Mouse (Mus musculus) CH12.LX (cell line): ENCODE measurements at regions not wholly inside any gene's neighbourhood (a gene's known extent, or its start where the extent isn't known, plus 50 kb on each side); places are given as distances from the start of the nearest gene placed in this dataset.
"Not testable (repeated sequence)": the region's sequence is repeated elsewhere in the genome, so short reads cannot be mapped to it uniquely, and the experiment has no call there.

ENCODE experiments used
- DNase-seq: peaks from one replicate; pipeline ENCODE4 v3.0.0-alpha.2; 2013; ENCODE audit errors: extremely low read depth
- H3K27ac ChIP-seq: 2 replicates; pipeline ENCODE4 v1.5.1; 2012; ENCODE audit warnings: low read depth, mild to moderate bottlenecking, control low read depth, moderate library complexity; ENCODE audit not compliant: insufficient read depth
- H3K27me3 ChIP-seq: replicated peaks from 2 replicates; pipeline ENCODE3; 2012; ENCODE audit warnings: inconsistent platforms
- H3K36me3 ChIP-seq, 2 experiments: replicated peaks in 1 of 2; 2 replicates each; pipeline versions ENCODE3 to v1.6.1; 2012; ENCODE audit warnings: inconsistent platforms in 1 of 2, low read length in 1 of 2, mild to moderate bottlenecking in 1 of 2, mixed read lengths in 1 of 2, moderate library complexity in 1 of 2; ENCODE audit not compliant: control insufficient read depth in 1 of 2, insufficient read depth in 1 of 2
- H3K4me1 ChIP-seq, 2 experiments: 2 replicates each; pipeline ENCODE4 v1.6.1; 2012; ENCODE audit warnings: inconsistent platforms in 1 of 2, moderate library complexity in 1 of 2; ENCODE audit not compliant: insufficient read depth in 2 of 2, control insufficient read depth in 1 of 2
- H3K4me2 ChIP-seq: 2 replicates; pipeline ENCODE4 v1.6.1; 2012; ENCODE audit warnings: low read depth, mild to moderate bottlenecking, control low read depth; ENCODE audit not compliant: poor library complexity, insufficient read depth, severe bottlenecking
- H3K4me3 ChIP-seq, 3 experiments: fragments of 150-350 bp in 1 of 3; sonication (generic) in 1 of 3; replicated peaks in 1 of 3; 2 replicates each; pipeline versions ENCODE3 to v1.5.1; 2011 to 2012; ENCODE audit warnings: low read depth in 2 of 3, low read length in 2 of 3, mild to moderate bottlenecking in 2 of 3, moderate library complexity in 2 of 3, control low read depth in 1 of 3, improper control_type of control experiment in 1 of 3, inconsistent platforms in 1 of 3, mixed read lengths in 1 of 3; ENCODE audit not compliant: poor library complexity in 1 of 3
- H3K79me2 ChIP-seq: replicated peaks from 2 replicates; pipeline ENCODE4 v1.6.1; 2012; ENCODE audit warnings: mild to moderate bottlenecking, moderate library complexity; ENCODE audit not compliant: control insufficient read depth, poor library complexity, insufficient read depth, severe bottlenecking; ENCODE audit errors: extremely low read depth
- H3K9ac ChIP-seq: 2 replicates; pipeline ENCODE4 v1.6.1; 2012; ENCODE audit warnings: low read depth, mild to moderate bottlenecking, control low read depth, moderate library complexity; ENCODE audit not compliant: insufficient read depth
- H3K9me3 ChIP-seq: replicated peaks from 2 replicates; pipeline ENCODE3; 2012; ENCODE audit warnings: low read length, inconsistent platforms, mixed read lengths
- BHLHE40 ChIP-seq: IDR thresholded peaks from 2 replicates; pipeline ENCODE4 v1.6.1; 2011; ENCODE audit warnings: mild to moderate bottlenecking, low read depth, low read length, improper control_type of control experiment
- CHD1 ChIP-seq: IDR thresholded peaks from 2 replicates; pipeline ENCODE4 v1.6.1; 2012; ENCODE audit warnings: low read depth, low read length, improper control_type of control experiment, inconsistent platforms
- CHD2 ChIP-seq: IDR thresholded peaks from 2 replicates; pipeline ENCODE4 v1.6.1; 2011; ENCODE audit warnings: low read length, improper control_type of control experiment
- E2F4 ChIP-seq: IDR thresholded peaks from 2 replicates; pipeline ENCODE4 v1.6.1; 2011; ENCODE audit warnings: low read depth, low read length, improper control_type of control experiment; ENCODE audit not compliant: insufficient replicate concordance
- ELF1 ChIP-seq: IDR thresholded peaks from 2 replicates; pipeline ENCODE4 v1.6.1; 2014; ENCODE audit warnings: low read depth, mild to moderate bottlenecking, inconsistent platforms, low read length, improper control_type of control experiment
- EP300 ChIP-seq: IDR thresholded peaks from 2 replicates; pipeline ENCODE4 v1.6.1; 2011; ENCODE audit warnings: low read length, improper control_type of control experiment
- ETS1 ChIP-seq: conservative IDR thresholded peaks from 2 replicates; pipeline ENCODE4 v1.6.1; 2012; ENCODE audit warnings: low read depth, mild to moderate bottlenecking, inconsistent platforms, low read length, improper control_type of control experiment, moderate library complexity
- GABPA ChIP-seq: IDR thresholded peaks from 2 replicates; pipeline ENCODE4 v1.6.1; 2012; ENCODE audit warnings: low read depth, low read length, improper control_type of control experiment, inconsistent platforms; ENCODE audit not compliant: insufficient replicate concordance
- HCFC1 ChIP-seq: IDR thresholded peaks from 2 replicates; pipeline ENCODE4 v1.6.1; 2012; ENCODE audit warnings: low read depth, mild to moderate bottlenecking, inconsistent platforms, low read length, improper control_type of control experiment
- JUND ChIP-seq: conservative IDR thresholded peaks from 2 replicates; pipeline ENCODE4 v1.6.1; 2011; ENCODE audit warnings: low read depth, low read length, improper control_type of control experiment
- KAT2A ChIP-seq: IDR thresholded peaks from 2 replicates; pipeline ENCODE4 v1.6.1; 2012; ENCODE audit warnings: low read length, improper control_type of control experiment, inconsistent platforms; ENCODE audit not compliant: insufficient replicate concordance
- MAFK ChIP-seq: IDR thresholded peaks from 2 replicates; pipeline ENCODE4 v1.6.1; 2011; ENCODE audit warnings: low read length, improper control_type of control experiment; ENCODE audit not compliant: insufficient replicate concordance
- MAX ChIP-seq: IDR thresholded peaks from 2 replicates; pipeline ENCODE4 v1.6.1; 2011; ENCODE audit warnings: low read length, improper control_type of control experiment
- MAZ ChIP-seq: IDR thresholded peaks from 2 replicates; pipeline ENCODE4 v1.6.1; 2012; ENCODE audit warnings: low read depth, mild to moderate bottlenecking, inconsistent platforms, low read length, improper control_type of control experiment, moderate library complexity
- MEF2A ChIP-seq: IDR thresholded peaks from 2 replicates; pipeline ENCODE4 v1.6.1; 2014; ENCODE audit warnings: low read depth, mild to moderate bottlenecking, inconsistent platforms, low read length, improper control_type of control experiment, borderline replicate concordance
- MXI1 ChIP-seq: IDR thresholded peaks from 2 replicates; pipeline ENCODE4 v1.6.1; 2011; ENCODE audit warnings: mild to moderate bottlenecking, low read depth, low read length, improper control_type of control experiment
- NELFE ChIP-seq: IDR thresholded peaks from 2 replicates; pipeline ENCODE4 v1.6.1; 2011; ENCODE audit warnings: low read depth, low read length, improper control_type of control experiment
- PAX5 ChIP-seq: IDR thresholded peaks from 2 replicates; pipeline ENCODE4 v1.6.1; 2012; ENCODE audit warnings: low read length, inconsistent platforms, mixed read lengths
- POLR2A ChIP-seq: IDR thresholded peaks from 2 replicates; pipeline ENCODE4 v1.6.1; 2011; ENCODE audit warnings: low read depth, mild to moderate bottlenecking, improper control_type of control experiment, low read length
- RAD21 ChIP-seq: IDR thresholded peaks from 2 replicates; pipeline ENCODE4 v1.6.1; 2011; ENCODE audit warnings: low read depth, mild to moderate bottlenecking, low read length, improper control_type of control experiment, moderate library complexity
- RCOR1 ChIP-seq: conservative IDR thresholded peaks from 2 replicates; pipeline ENCODE4 v1.6.1; 2012; ENCODE audit warnings: low read depth, mild to moderate bottlenecking, inconsistent platforms, low read length, improper control_type of control experiment
- SMC3 ChIP-seq: IDR thresholded peaks from 2 replicates; pipeline ENCODE4 v1.6.1; 2011; ENCODE audit warnings: low read depth, low read length, improper control_type of control experiment
- UBTF ChIP-seq: IDR thresholded peaks from 2 replicates; pipeline ENCODE4 v1.6.1; 2012; ENCODE audit warnings: low read depth, mild to moderate bottlenecking, inconsistent platforms, low read length, improper control_type of control experiment, moderate library complexity
- USF1 ChIP-seq: IDR thresholded peaks from 2 replicates; pipeline ENCODE4 v1.6.1; 2014; ENCODE audit warnings: low read depth, mild to moderate bottlenecking, inconsistent platforms, low read length, improper control_type of control experiment
- USF2 ChIP-seq: conservative IDR thresholded peaks from 2 replicates; pipeline ENCODE4 v1.6.1; 2011; ENCODE audit warnings: low read depth, low read length, improper control_type of control experiment
- ZMIZ1 ChIP-seq: IDR thresholded peaks from 2 replicates; pipeline ENCODE4 v1.6.1; 2012; ENCODE audit warnings: low read depth, mild to moderate bottlenecking, inconsistent platforms, low read length, improper control_type of control experiment
- dilution Hi-C: fragments of 300-500 bp; cut with MboI; formaldehyde crosslinking; loops from 2 replicates; pipeline ENCODE4 v1.14.3; 2020; ENCODE audit warnings: low sequenced_read_pairs; ENCODE audit not compliant: extremely low pct_unique_long_range_greater_than_20kb, extremely low pct_ligation_motif_present
- in situ Hi-C: fragments of 300-500 bp; cut with MboI; formaldehyde crosslinking; loops from 3 replicates; pipeline ENCODE4 v1.14.3; 2019; ENCODE audit warnings: low sequenced_read_pairs, low pct_ligation_motif_present, low pct_unique_long_range_greater_than_20kb, mixed read lengths

GRCm38 (mm10) chr16:54894661-54895060 lies 403.1 kb downstream of the Zpld1 start:
- in situ Hi-C loops (no loop called here), dilution Hi-C loops (no loop called here)
- Histone ChIP-seq H3K9ac (no peak overlapping the region), H3K9me3 (no peaks in the 10 kb centered on the region), H3K4me1 (no peaks in the 10 kb centered on the region), H3K79me2 (no peaks in the 10 kb centered on the region), H3K27ac (no peak overlapping the region), H3K36me3 (no peaks in the 10 kb centered on the region), H3K4me2 (no peak overlapping the region), H3K27me3 (no peaks in the 10 kb centered on the region), H3K4me3 (no peak overlapping the region)
- no peak for TF ChIP-seq NELFE
- no peak for TF ChIP-seq RCOR1
- TF ChIP-seq ELF1 = no peak
- no peak for TF ChIP-seq RAD21
- no peak for TF ChIP-seq CHD1
- TF ChIP-seq MEF2A = no peak
- TF ChIP-seq E2F4 = no peak
- TF ChIP-seq MAFK = no peak
- TF ChIP-seq POLR2A = no peak
- TF ChIP-seq ZMIZ1 = no peak
- TF ChIP-seq USF2 = no peak
- TF ChIP-seq EP300 = no peak
- no peak for TF ChIP-seq MAZ
- TF ChIP-seq JUND = no peak
- TF ChIP-seq HCFC1 = no peak
- DNase-seq = no peak

- TF ChIP-seq EP300 (peak; percentile 41; the same call in 1 of the 2 replicates), MAX (peak; percentile 61), USF1 (peak; percentile 47; the same call in 1 of the 2 replicates), PAX5 (no peak), E2F4 (no peak), USF2 (peak; percentile 58), MEF2A (no peak), RAD21 (no peak), SMC3 (no peak), BHLHE40 (no peak), CHD2 (no peak), ELF1 (no peak), MXI1 (no peak), KAT2A (no peak), JUND (no peak), ETS1 (no peak), GABPA (no peak), UBTF (no peak)
- in situ Hi-C loops = no loop called here
Observed at GRCm38 (mm10) chr16:54857369-54857768, 440.4 kb downstream of the Zpld1 start.

GRCm38 (mm10) chr16:54842996-54843395 lies 454.8 kb downstream of the Zpld1 start:
- H3K9me3 ChIP-seq, H3K79me2 ChIP-seq, H3K4me1 ChIP-seq, H3K36me3 ChIP-seq, in situ Hi-C loops, H3K27ac ChIP-seq, H3K4me3 ChIP-seq, DNase-seq, H3K9ac ChIP-seq, H3K4me2 ChIP-seq, H3K27me3 ChIP-seq, dilution Hi-C loops: not testable (repeated sequence)

More at GRCm38 (mm10) chr16:54857369-54857768, 440.4 kb downstream of the Zpld1 start:
- H3K4me1 ChIP-seq = peaks cover 0 to 34% of the 10 kb centered on the region in 2 experiments; a peak in 2 of 4 replicates
- H3K9ac ChIP-seq = no peak overlapping the region
- no peak overlapping the region for H3K27ac ChIP-seq
- dilution Hi-C loops = no loop called here
- H3K4me3 ChIP-seq = no peak overlapping the region
- H3K27me3 ChIP-seq = no peaks in the 10 kb centered on the region
- no peaks in the 10 kb centered on the region for H3K79me2 ChIP-seq
- H3K4me2 ChIP-seq = no peak overlapping the region
- H3K9me3 ChIP-seq = no peaks in the 10 kb centered on the region
- no peaks in the 10 kb centered on the region for H3K36me3 ChIP-seq
- DNase-seq = peak; percentile 73
